Mouse (Mus musculus): ENCODE measurements around the gene Purb.
"Not testable (repeated sequence)": the region's sequence is repeated elsewhere in the genome, so short reads cannot be mapped to it uniquely, and the experiment has no call there.

The Purb gene

GRCm38 (mm10) chr11:6444077-6444853, 31.5 kb downstream of the Purb start, which contains the start of gene H2afv:
TSS of gene H2afv (minus strand) at chr11:6444443.
- in situ Hi-C loops (cut with MseI, MboI), result no loop called here

GRCm38 (mm10) chr11:6443727-6444076, 32.0 kb downstream of the Purb start:
- in situ Hi-C loops (cut with MseI, MboI), result no loop called here

- in situ Hi-C loops (cut with MseI, MboI), result no loop called here
Observed at GRCm38 (mm10) chr11:6443102-6443501, 32.6 kb downstream of the Purb start.

- in situ Hi-C loops (cut with MseI, MboI), result no loop called here
Observed at GRCm38 (mm10) chr11:6442566-6442965, 33.2 kb downstream of the Purb start.

GRCm38 (mm10) chr11:6440171-6440570, 35.5 kb downstream of the Purb start:
- in situ Hi-C loops (cut with MseI, MboI), result no loop called here

GRCm38 (mm10) chr11:6437667-6438066, 38.0 kb downstream of the Purb start:
- in situ Hi-C loops (cut with MseI, MboI), result no loop called here

GRCm38 (mm10) chr11:6436442-6436841, 39.3 kb downstream of the Purb start:
- in situ Hi-C loops (cut with MseI, MboI), result no loop called here

GRCm38 (mm10) chr11:6430186-6430585, 45.5 kb downstream of the Purb start:
- in situ Hi-C loops (cut with MseI, MboI), result no loop called here

- in situ Hi-C loops (cut with MseI, MboI), result no loop called here
Observed at GRCm38 (mm10) chr11:6420722-6421350, 54.9 kb downstream of the Purb start.

- in situ Hi-C loops (cut with MseI, MboI), result no loop called here
Observed at GRCm38 (mm10) chr11:6420283-6420703, 55.4 kb downstream of the Purb start.

- in situ Hi-C loops (cut with MseI, MboI), result not testable (repeated sequence)
Observed at GRCm38 (mm10) chr11:6419156-6419555, 56.6 kb downstream of the Purb start.

- in situ Hi-C loops (cut with MseI, MboI), result no loop called here
Observed at GRCm38 (mm10) chr11:6418751-6419150, 57.0 kb downstream of the Purb start.
